Mouse (Mus musculus): ENCODE measurements around the gene Cdc20.

GRCm38 (mm10) chr4:118464956-118465355, 27.8 kb upstream of the Cdc20 start:
- no peak for TF ChIP-seq CTCF (IDR thresholded peaks at IDR 0.05)
- no peak for TF ChIP-seq POLR2A (IDR thresholded peaks at IDR 0.05; ENCODE audit: insufficient read depth, low read depth, low read length)
- no peak for TF ChIP-seq EP300 (IDR thresholded peaks at IDR 0.05; ENCODE audit: insufficient read depth, low read depth, low read length)

Measured in heart, adult 2 months (tissue).